Mouse (Mus musculus) myocyte (in vitro differentiated cells): Measurements from ENCODE around the gene Rap1gap2. TPM values are rescaled to one million over a fixed set of nuclear protein-coding genes. Genes with fewer than 3 reads are reported as not detected.

Experiments
- H3K27me3 ChIP-seq: one replicate; pipeline ENCODE4 v1.6.1; 2011; ENCODE audit not compliant: control insufficient read depth, insufficient read depth, insufficient read length
- H3K36me3 ChIP-seq: one replicate; pipeline ENCODE4 v1.6.1; 2011; ENCODE audit not compliant: control insufficient read depth, insufficient read depth
- H3K4me2 ChIP-seq: one replicate; pipeline ENCODE4 v1.6.1; 2011; ENCODE audit warnings: low read depth, control low read depth
- H3K4me3 ChIP-seq: one replicate; pipeline ENCODE4 v1.5.1; 2011; ENCODE audit warnings: mild to moderate bottlenecking, control low read depth, moderate library complexity
- H3K79me2 ChIP-seq: one replicate; pipeline ENCODE4 v1.6.1; 2011; ENCODE audit not compliant: control insufficient read depth, insufficient read depth
- H3ac ChIP-seq: one replicate; pipeline ENCODE4 v1.6.1; 2011; ENCODE audit not compliant: control insufficient read depth, insufficient read length
- CEBPB ChIP-seq: IDR thresholded peaks from 2 replicates; pipeline ENCODE4 v1.6.1; 2011; ENCODE audit warnings: mild to moderate bottlenecking, moderate library complexity; ENCODE audit not compliant: poor library complexity, insufficient read depth, severe bottlenecking
- E2F4 ChIP-seq: IDR thresholded peaks from one replicate; pipeline ENCODE4 v1.6.1; 2011; ENCODE audit warnings: mild to moderate bottlenecking, control low read depth, moderate library complexity; ENCODE audit not compliant: insufficient read depth
- MAX ChIP-seq: IDR thresholded peaks from one replicate; pipeline ENCODE4 v1.6.1; 2011; ENCODE audit warnings: low read depth, mild to moderate bottlenecking, control low read depth
- MYOD1 ChIP-seq, 3 experiments: IDR thresholded peaks; one replicate each; pipeline ENCODE4 v1.6.1; 2011; ENCODE audit warnings: control low read depth in 2 of 3, low read depth in 2 of 3, mild to moderate bottlenecking in 2 of 3, moderate library complexity in 1 of 3; ENCODE audit not compliant: insufficient read length in 2 of 3, control insufficient read depth in 1 of 3
- MYOG ChIP-seq, 3 experiments: IDR thresholded peaks; one replicate each; pipeline ENCODE4 v1.6.1; 2011; ENCODE audit warnings: control low read depth in 2 of 3, low read depth in 2 of 3, mild to moderate bottlenecking in 2 of 3; ENCODE audit not compliant: insufficient read length in 2 of 3, control insufficient read depth in 1 of 3, insufficient read depth in 1 of 3
- POLR2A ChIP-seq: IDR thresholded peaks from one replicate; pipeline ENCODE4 v1.6.1; 2011; ENCODE audit warnings: low read depth, mild to moderate bottlenecking, control low read depth, moderate library complexity; ENCODE audit not compliant: insufficient read length
- POLR2AphosphoS2 ChIP-seq: IDR thresholded peaks from one replicate; pipeline ENCODE4 v1.6.1; 2011; ENCODE audit warnings: low read depth, control low read depth; ENCODE audit not compliant: insufficient read length
- REST ChIP-seq: IDR thresholded peaks from one replicate; pipeline ENCODE4 v1.6.1; 2011; ENCODE audit warnings: mild to moderate bottlenecking, control low read depth, moderate library complexity; ENCODE audit not compliant: insufficient read depth, insufficient read length
- SRF ChIP-seq: IDR thresholded peaks from one replicate; pipeline ENCODE4 v1.6.1; 2011; ENCODE audit warnings: low read depth; ENCODE audit not compliant: control insufficient read depth, insufficient read length
- TCF12 ChIP-seq: IDR thresholded peaks from one replicate; pipeline ENCODE4 v1.6.1; 2011; ENCODE audit warnings: mild to moderate bottlenecking, control low read depth; ENCODE audit not compliant: poor library complexity, insufficient read depth, severe bottlenecking
- TCF3 ChIP-seq: IDR thresholded peaks from one replicate; pipeline ENCODE4 v1.6.1; 2011; ENCODE audit warnings: low read depth, control low read depth; ENCODE audit not compliant: insufficient read length
- USF1 ChIP-seq: IDR thresholded peaks from one replicate; pipeline ENCODE4 v1.6.1; 2011; ENCODE audit warnings: low read depth, mild to moderate bottlenecking, control low read depth, moderate library complexity
- polyA plus RNA-seq: library from polyadenylated mRNA; unstranded; fragments of >200 nt; fragmentation: generic; extraction: Trizol; gene quantifications from one replicate; pipeline ENCODE4 v1.2.1, GENCODE M21; 2012; ENCODE audit warnings: missing spikeins

Gene Rap1gap2
- polyA plus RNA-seq, 1 experiment, result 43.4 TPM

- H3K27me3 ChIP-seq, result no peaks in the 10 kb centered on the region
- no peaks in the 10 kb centered on the region for H3K36me3 ChIP-seq
- no peaks in the 10 kb centered on the region for H3K79me2 ChIP-seq
- no peak overlapping the region for H3K4me3 ChIP-seq
- H3K4me2 ChIP-seq, result no peak overlapping the region
- H3ac ChIP-seq, result no peak overlapping the region
- TF ChIP-seq TCF12, result no peak
- TF ChIP-seq USF1, result no peak
- no peak for TF ChIP-seq CEBPB
Observed at GRCm38 (mm10) chr11:74412462-74412861, 198.3 kb downstream of the Rap1gap2 start.

- H3K79me2 ChIP-seq, result no peaks in the 10 kb centered on the region
- H3K36me3 ChIP-seq, result no peaks in the 10 kb centered on the region
- H3ac ChIP-seq, result no peak overlapping the region
- no peak overlapping the region for H3K4me3 ChIP-seq
- H3K27me3 ChIP-seq, result no peaks in the 10 kb centered on the region
- TF ChIP-seq POLR2A, result no peak
- TF ChIP-seq CEBPB, result no peak
- TF ChIP-seq MYOG (IDR thresholded peaks at IDR 0.05; ENCODE audit: control insufficient read depth in 1 of 3, insufficient read depth in 1 of 3, insufficient read length in 2 of 3, low read depth in 2 of 3), result no peak
- TF ChIP-seq TCF3, result no peak
- no peak for TF ChIP-seq E2F4
- no peak for TF ChIP-seq POLR2AphosphoS2
- TF ChIP-seq MAX, result no peak
- no peak for TF ChIP-seq USF1
- no peak for TF ChIP-seq REST
- no peak for TF ChIP-seq TCF12
- TF ChIP-seq MYOD1 (IDR thresholded peaks at IDR 0.05; ENCODE audit: control insufficient read depth in 1 of 3, insufficient read length in 2 of 3, low read depth in 2 of 3), result no peak
- TF ChIP-seq SRF, result no peak
- no peak overlapping the region for H3K4me2 ChIP-seq
Observed at GRCm38 (mm10) chr11:74411943-74412342, 198.8 kb downstream of the Rap1gap2 start.

- no peak overlapping the region for H3K4me3 ChIP-seq
Observed at GRCm38 (mm10) chr11:74409757-74410174, 200.9 kb downstream of the Rap1gap2 start.

GRCm38 (mm10) chr11:74409447-74409754 is 201.3 kb downstream of the Rap1gap2 start:
- Histone ChIP-seq H3K79me2 (no peaks in the 10 kb centered on the region), H3K36me3 (no peaks in the 10 kb centered on the region)
- no peak for TF ChIP-seq CEBPB
- TF ChIP-seq E2F4, result no peak
- peak in 2 of 3 experiments; percentile 15 to 49 for TF ChIP-seq MYOG (IDR thresholded peaks at IDR 0.05; ENCODE audit: control insufficient read depth in 1 of 3, insufficient read depth in 1 of 3, insufficient read length in 2 of 3, low read depth in 2 of 3)
- peak in 1 of 3 experiments; percentile 27 for TF ChIP-seq MYOD1 (IDR thresholded peaks at IDR 0.05; ENCODE audit: control insufficient read depth in 1 of 3, insufficient read length in 2 of 3, low read depth in 2 of 3)

More at GRCm38 (mm10) chr11:74409757-74410174, 200.9 kb downstream of the Rap1gap2 start:
- H3ac ChIP-seq, result no peak overlapping the region
- no peaks in the 10 kb centered on the region for H3K27me3 ChIP-seq
- no peaks in the 10 kb centered on the region for H3K79me2 ChIP-seq
- H3K4me2 ChIP-seq, result no peak overlapping the region
- H3K36me3 ChIP-seq, result no peaks in the 10 kb centered on the region
- TF ChIP-seq CEBPB (no peak), MYOG (IDR thresholded peaks at IDR 0.05; ENCODE audit: control insufficient read depth in 1 of 3, insufficient read depth in 1 of 3, insufficient read length in 2 of 3, low read depth in 2 of 3) (no peak), USF1 (no peak), MYOD1 (IDR thresholded peaks at IDR 0.05; ENCODE audit: control insufficient read depth in 1 of 3, insufficient read length in 2 of 3, low read depth in 2 of 3) (no peak), E2F4 (no peak), POLR2AphosphoS2 (no peak), MAX (no peak), SRF (no peak), TCF3 (no peak), REST (no peak), POLR2A (no peak), TCF12 (no peak)

GRCm38 (mm10) chr11:74408587-74409446 is 201.9 kb downstream of the Rap1gap2 start:
- TF ChIP-seq CEBPB (no peak), TCF3 (no peak), TCF12 (no peak), MAX (no peak), POLR2A (no peak), POLR2AphosphoS2 (no peak), USF1 (no peak), E2F4 (no peak), MYOD1 (IDR thresholded peaks at IDR 0.05; ENCODE audit: control insufficient read depth in 1 of 3, insufficient read length in 2 of 3, low read depth in 2 of 3) (no peak), REST (no peak), MYOG (IDR thresholded peaks at IDR 0.05; ENCODE audit: control insufficient read depth in 1 of 3, insufficient read depth in 1 of 3, insufficient read length in 2 of 3, low read depth in 2 of 3) (no peak), SRF (no peak)
- H3K4me2 ChIP-seq, result no peak overlapping the region

More at GRCm38 (mm10) chr11:74409447-74409754, 201.3 kb downstream of the Rap1gap2 start:
- Histone ChIP-seq H3K4me3 (no peak overlapping the region), H3ac (no peak overlapping the region), H3K4me2 (no peak overlapping the region), H3K27me3 (no peaks in the 10 kb centered on the region)

More at GRCm38 (mm10) chr11:74408587-74409446, 201.9 kb downstream of the Rap1gap2 start:
- Histone ChIP-seq H3ac (no peak overlapping the region), H3K4me3 (no peak overlapping the region), H3K36me3 (no peaks in the 10 kb centered on the region), H3K79me2 (no peaks in the 10 kb centered on the region), H3K27me3 (no peaks in the 10 kb centered on the region)
